Mouse (Mus musculus) ES-E14 (cell line): Measurements from ENCODE around the gene Ihh.

Experiments used
- CHD2 ChIP-seq: IDR thresholded peaks from 2 replicates; pipeline ENCODE4 v1.6.1; 2014; ENCODE audit warnings: mild to moderate bottlenecking, low read depth, low read length, inconsistent platforms
- HCFC1 ChIP-seq: IDR thresholded peaks from 2 replicates; pipeline ENCODE4 v1.6.1; 2012; ENCODE audit warnings: low read length, inconsistent platforms, borderline replicate concordance; ENCODE audit not compliant: insufficient read depth
- MAFK ChIP-seq: IDR thresholded peaks from 2 replicates; pipeline ENCODE4 v1.6.1; 2014; ENCODE audit warnings: mild to moderate bottlenecking, low read depth, low read length, inconsistent platforms; ENCODE audit not compliant: insufficient read depth
- ZC3H11A ChIP-seq: IDR thresholded peaks from 2 replicates; pipeline ENCODE4 v1.6.1; 2012; ENCODE audit warnings: low read depth, mild to moderate bottlenecking, inconsistent platforms, low read length, borderline replicate concordance
- ZNF384 ChIP-seq: IDR thresholded peaks from 2 replicates; pipeline ENCODE4 v1.6.1; 2012; ENCODE audit warnings: low read depth, low read length, inconsistent platforms

GRCm38 (mm10) chr1:74975936-74976335 is 24.5 kb upstream of the Ihh start:
- TF ChIP-seq HCFC1 (no peak), ZNF384 (no peak), CHD2 (no peak), ZC3H11A (no peak), MAFK (no peak)
